Mouse (Mus musculus) midbrain, embryonic 10.5 days (tissue): ENCODE measurements around the gene Gli3. TPM values are rescaled to one million over a fixed set of nuclear protein-coding genes. Genes with fewer than 3 reads are reported as not detected.

ENCODE experiments used
- DNase-seq: peaks from one replicate; pipeline ENCODE4 v3.0.0-alpha.2; 2017; ENCODE audit warnings: low spot score
- H3K27ac ChIP-seq: fragments of 300-500 bp; sonication (generic); replicated peaks from 2 replicates; pipeline ENCODE4 v1.5.1; 2016; ENCODE audit warnings: mild to moderate bottlenecking
- H3K27me3 ChIP-seq: fragments of 300-500 bp; sonication (generic); 2 replicates; pipeline ENCODE4 v1.6.1; 2016; ENCODE audit warnings: low read depth, mild to moderate bottlenecking; ENCODE audit not compliant: poor library complexity, severe bottlenecking
- H3K36me3 ChIP-seq: fragments of 300-500 bp; sonication (generic); 2 replicates; pipeline ENCODE4 v1.6.1; 2016; ENCODE audit warnings: mild to moderate bottlenecking, moderate library complexity
- H3K4me1 ChIP-seq: fragments of 300-500 bp; sonication (generic); 2 replicates; pipeline ENCODE4 v1.6.1; 2016
- H3K4me3 ChIP-seq: fragments of 300-500 bp; sonication (generic); 2 replicates; pipeline ENCODE4 v1.5.1; 2016; ENCODE audit warnings: mild to moderate bottlenecking, moderate library complexity
- H3K9me3 ChIP-seq: fragments of 300-500 bp; sonication (generic); replicated peaks from 2 replicates; pipeline ENCODE4 v1.6.1; 2016; ENCODE audit warnings: mild to moderate bottlenecking
- WGBS: fragments of 180-500 bp; shearing (Covaris S2); methylation state at CpG from one replicate; pipeline ENCODE4 v1.1.7; 2016; 5-methylcytosine and 5-hydroxymethylcytosine counted together
- polyA plus RNA-seq: library from polyadenylated mRNA; unstranded; fragments of >200 nt; fragmentation: Nextera tagmentation; extraction: Ambion mirVana; gene quantifications from 2 replicates; pipeline ENCODE4 v1.2.1, GENCODE M21; 2016

Gene Gli3
- polyA plus RNA-seq, 1 experiment from 2014 or later: 33.5 TPM

DNA sequence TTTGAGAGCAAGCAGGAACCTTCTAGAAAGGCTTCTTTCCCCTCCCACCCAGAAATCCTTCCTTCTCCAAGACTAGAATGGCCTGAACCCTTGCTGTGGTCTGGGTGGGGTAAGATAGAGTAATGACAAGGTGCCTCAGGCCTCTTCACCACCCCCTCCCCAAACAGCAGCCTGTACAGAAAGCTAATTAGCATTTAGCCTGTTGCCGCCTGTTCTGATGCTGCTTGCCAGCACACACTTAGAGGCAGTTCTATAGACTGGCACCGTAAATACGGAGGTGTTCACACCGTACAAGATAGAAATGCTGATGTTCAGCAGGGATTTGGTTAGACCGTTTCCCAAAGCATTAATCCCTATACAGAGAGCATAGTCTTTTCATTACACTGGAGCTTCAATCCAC, 50.1 kb downstream of the Gli3 start:
- Histone ChIP-seq H3K9me3 (no peaks in the 10 kb centered on the region), H3K27ac (no peak overlapping the region), H3K27me3 (no peaks in the 10 kb centered on the region), H3K36me3 (no peaks in the 10 kb centered on the region), H3K4me3 (no peak overlapping the region), H3K4me1 (peaks cover 36% of the 10 kb centered on the region; the same call in 1 of the 2 replicates)
- no peak for DNase-seq
- WGBS: 81% methylated on average over 5 of the region's 5 CpGs

DNA sequence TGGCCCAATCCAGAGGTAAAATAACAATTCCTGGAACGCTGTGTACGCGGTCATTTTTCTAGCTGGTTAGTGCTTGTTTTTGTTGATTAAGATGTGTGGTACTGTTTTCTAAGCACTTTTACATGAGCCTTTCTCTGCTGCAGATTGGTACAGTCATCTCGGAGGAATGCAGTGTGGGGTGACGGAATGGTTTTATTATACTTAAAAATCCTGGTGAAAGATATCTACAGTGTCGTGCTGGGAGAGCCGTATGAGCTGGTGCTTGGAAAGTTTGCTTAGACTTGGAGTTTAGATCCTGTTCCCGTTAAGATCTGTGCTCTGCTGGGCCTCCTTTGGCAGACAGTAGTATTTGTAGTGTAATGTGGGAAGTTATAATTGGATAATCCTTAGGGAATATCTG, 51.0 kb downstream of the Gli3 start:
- 92% methylated on average over 8 of the region's 8 CpGs for WGBS
- Histone ChIP-seq H3K4me3 (no peak overlapping the region), H3K9me3 (no peaks in the 10 kb centered on the region), H3K27ac (no peak overlapping the region), H3K36me3 (no peaks in the 10 kb centered on the region), H3K27me3 (no peaks in the 10 kb centered on the region), H3K4me1 (peaks cover 36% of the 10 kb centered on the region; the same call in 1 of the 2 replicates)
- no peak for DNase-seq

DNA sequence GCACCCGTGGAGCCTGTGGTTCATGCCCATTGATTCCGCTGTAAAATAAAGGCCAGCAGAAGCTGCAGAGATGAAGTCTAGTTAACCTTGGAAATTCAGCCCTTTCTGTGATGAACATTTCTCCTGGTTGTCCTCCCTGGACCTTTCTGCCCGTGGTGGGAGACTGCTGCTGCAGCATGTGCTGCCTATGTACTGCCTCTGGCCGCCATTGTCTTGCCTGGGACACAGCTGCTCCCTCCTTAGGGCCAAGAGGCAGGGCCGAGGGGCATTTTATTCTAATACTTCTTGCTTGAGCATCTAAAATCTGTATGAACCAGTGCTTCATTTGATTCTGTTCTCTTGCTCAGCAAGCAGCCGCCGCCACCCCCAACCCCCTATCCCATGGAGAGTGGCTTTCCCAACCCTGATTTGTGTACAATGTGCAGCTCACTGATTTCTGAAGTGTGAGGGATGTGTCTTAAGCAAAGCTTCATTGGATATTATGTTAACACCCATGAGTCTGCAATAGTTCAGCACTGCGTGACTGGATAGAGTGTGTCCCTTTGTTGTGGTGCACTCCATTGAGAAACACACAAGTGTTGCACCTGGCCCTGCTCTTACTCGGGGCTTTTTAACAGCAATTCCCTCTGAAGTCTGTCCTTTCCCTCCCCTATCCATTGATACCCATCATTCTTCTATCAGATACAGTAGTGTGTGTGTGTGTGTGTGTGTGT, 54.2 kb downstream of the Gli3 start:
- Histone ChIP-seq H3K4me3 (no peak overlapping the region), H3K27ac (peak overlapping the region; percentile 19; the same call in 1 of the 2 replicates), H3K27me3 (no peaks in the 10 kb centered on the region), H3K36me3 (0 out of 2 replicates have a peak, but pooled peaks cover 3% of the 10 kb centered on the region), H3K4me1 (peaks cover 29% of the 10 kb centered on the region; the same call in 1 of the 2 replicates), H3K9me3 (no peaks in the 10 kb centered on the region)
- DNase-seq: no peak
- WGBS: 88% methylated on average over 9 of the region's 9 CpGs

DNA sequence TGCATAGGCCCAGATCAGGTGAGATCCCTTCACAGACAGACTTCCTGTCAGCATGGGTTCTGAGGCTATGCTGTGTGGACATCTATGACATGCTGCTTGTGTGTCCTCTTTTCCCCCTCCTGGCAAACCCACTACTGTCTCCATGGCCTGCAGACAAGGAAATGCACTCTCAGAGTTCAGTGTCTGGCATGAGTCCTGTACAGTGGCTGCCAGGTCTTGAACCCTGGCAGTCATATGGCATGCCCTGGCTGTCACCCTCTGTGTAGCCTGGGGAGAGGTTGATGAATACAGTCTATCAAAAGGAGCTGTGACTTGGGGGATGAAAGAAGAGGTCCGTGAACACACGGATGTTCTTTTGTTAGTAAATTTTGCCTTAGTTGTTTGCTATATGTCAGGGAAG, 57.3 kb downstream of the Gli3 start:
- 90% methylated on average over 2 of the region's 2 CpGs for WGBS
- H3K4me1 ChIP-seq: peaks cover 13% of the 10 kb centered on the region; the same call in 1 of the 2 replicates
- no peak overlapping the region for H3K4me3 ChIP-seq
- DNase-seq: no peak
- H3K36me3 ChIP-seq: 0 out of 2 replicates have a peak, but pooled peaks cover 3% of the 10 kb centered on the region
- no peaks in the 10 kb centered on the region for H3K9me3 ChIP-seq
- no peak overlapping the region for H3K27ac ChIP-seq
- H3K27me3 ChIP-seq: no peaks in the 10 kb centered on the region

DNA sequence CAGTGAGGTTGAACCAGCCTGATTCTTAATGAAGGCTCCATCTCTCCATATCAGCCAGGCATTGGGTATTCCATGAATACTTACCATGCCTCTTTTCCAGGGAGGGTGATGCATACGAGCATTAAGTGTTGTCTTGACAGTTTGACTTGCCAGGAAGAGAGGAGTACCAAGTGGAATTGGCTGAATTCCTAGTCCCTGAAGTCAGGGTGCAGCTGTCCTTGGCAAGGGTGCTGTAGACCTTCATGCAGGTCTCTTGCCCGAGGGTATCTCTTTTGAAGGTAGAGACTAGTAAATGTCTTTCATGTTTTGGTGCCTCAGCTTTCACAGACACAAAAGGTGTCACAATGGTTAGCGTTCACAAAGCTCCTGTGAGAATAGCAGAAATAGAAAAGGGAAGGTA, 59.1 kb downstream of the Gli3 start:
- Histone ChIP-seq H3K27me3 (no peaks in the 10 kb centered on the region), H3K4me3 (no peak overlapping the region), H3K4me1 (peaks cover 5% of the 10 kb centered on the region; the same call in 1 of the 2 replicates), H3K9me3 (no peaks in the 10 kb centered on the region), H3K27ac (no peak overlapping the region), H3K36me3 (0 out of 2 replicates have a peak, but pooled peaks cover 3% of the 10 kb centered on the region)
- DNase-seq: no peak
- 88% methylated on average over 3 of the region's 3 CpGs for WGBS

DNA sequence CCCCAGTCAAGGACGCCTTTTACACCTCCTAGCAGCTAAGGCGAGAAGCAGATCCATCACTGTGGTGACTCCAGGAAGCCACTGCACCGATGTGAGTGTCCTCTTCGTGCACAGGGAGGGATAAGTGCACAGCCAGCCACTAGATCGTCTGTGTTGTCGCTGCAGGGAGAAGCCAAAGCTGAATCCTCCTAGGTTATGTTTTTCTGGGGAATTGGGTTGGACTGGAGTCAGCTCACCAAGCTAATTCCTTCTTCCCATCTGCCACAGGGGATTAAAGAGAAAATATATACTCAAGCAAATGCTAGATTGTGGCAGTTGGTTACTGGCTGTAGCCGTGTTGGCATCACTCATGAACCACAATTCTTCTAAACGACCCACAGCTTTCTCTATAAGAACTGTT, 61.2 kb downstream of the Gli3 start:
- Histone ChIP-seq H3K36me3 (0 out of 2 replicates have a peak, but pooled peaks cover 3% of the 10 kb centered on the region), H3K27me3 (no peaks in the 10 kb centered on the region), H3K27ac (no peak overlapping the region), H3K4me1 (peaks cover 2% of the 10 kb centered on the region; the same call in 1 of the 2 replicates), H3K4me3 (no peak overlapping the region), H3K9me3 (no peaks in the 10 kb centered on the region)
- DNase-seq: no peak
- WGBS: 91% methylated on average over 8 of the region's 8 CpGs

DNA sequence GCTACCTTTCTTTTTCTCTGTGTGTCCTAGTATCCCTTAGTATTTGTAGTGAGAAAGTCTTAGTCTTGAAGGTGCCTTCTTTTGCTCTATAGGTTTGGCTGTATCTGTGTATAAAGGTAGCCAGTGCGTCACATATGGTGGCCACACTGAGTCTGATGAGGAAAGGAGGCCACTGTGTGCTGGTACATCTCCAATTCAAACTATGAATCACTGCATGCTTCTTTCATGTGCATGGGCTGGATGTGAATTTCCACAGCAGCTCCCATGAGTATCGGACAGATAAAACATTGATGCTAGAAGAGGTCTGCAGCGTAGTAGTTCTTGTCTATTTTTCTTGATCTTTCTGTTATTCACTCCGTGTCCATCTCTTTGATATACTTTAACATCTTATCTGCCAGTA, 63.7 kb downstream of the Gli3 start:
- Histone ChIP-seq H3K27me3 (no peaks in the 10 kb centered on the region), H3K36me3 (no peaks in the 10 kb centered on the region), H3K27ac (no peak overlapping the region), H3K4me1 (peaks cover 2% of the 10 kb centered on the region; the same call in 1 of the 2 replicates), H3K9me3 (no peaks in the 10 kb centered on the region), H3K4me3 (no peak overlapping the region)
- 95% methylated on average over 4 of the region's 4 CpGs for WGBS
- DNase-seq: no peak

DNA sequence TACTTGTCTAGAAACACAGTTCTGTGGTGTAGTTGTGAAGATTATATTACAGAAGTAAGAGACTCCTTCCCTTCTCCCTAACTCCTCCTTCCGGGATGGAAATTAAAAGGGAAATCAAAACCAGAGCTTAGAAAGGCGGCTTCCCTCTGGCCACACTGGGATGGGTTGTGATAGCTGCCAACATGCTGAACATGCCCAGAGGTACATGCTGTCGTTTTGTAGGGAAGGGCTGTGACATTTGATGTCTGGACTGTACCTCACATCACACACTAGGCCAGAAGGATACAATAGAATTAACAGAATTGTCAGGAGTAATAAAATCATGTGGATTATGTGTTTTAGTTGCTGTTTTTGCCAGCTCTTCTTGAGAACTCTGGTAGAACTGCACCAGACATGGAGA, 68.5 kb downstream of the Gli3 start:
- Histone ChIP-seq H3K4me3 (no peak overlapping the region), H3K36me3 (no peaks in the 10 kb centered on the region), H3K27ac (no peak overlapping the region), H3K27me3 (no peaks in the 10 kb centered on the region), H3K4me1 (peaks cover 9% of the 10 kb centered on the region), H3K9me3 (no peaks in the 10 kb centered on the region)
- 90% methylated on average over 3 of the region's 3 CpGs for WGBS
- DNase-seq: no peak

DNA sequence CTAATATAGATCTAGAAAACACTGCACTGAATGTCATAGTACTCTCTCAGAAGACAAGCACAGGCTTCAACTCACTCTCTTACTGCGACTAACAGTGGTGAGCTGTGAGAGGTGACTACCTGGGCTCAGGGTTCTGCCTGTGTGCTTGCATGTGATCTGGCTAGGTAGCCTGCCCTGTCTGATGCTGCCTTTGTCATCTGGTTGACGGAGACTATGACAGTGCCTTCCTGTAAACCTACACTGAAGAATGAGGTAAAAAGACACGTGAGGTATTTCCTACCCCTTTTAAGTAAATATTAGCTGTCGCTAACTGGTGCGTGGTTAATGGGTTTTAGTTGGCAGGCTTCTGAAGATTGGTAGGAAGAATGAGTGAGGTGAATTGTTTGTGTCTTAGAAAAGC, 74.2 kb downstream of the Gli3 start:
- H3K4me3 ChIP-seq: no peak overlapping the region
- H3K9me3 ChIP-seq: no peaks in the 10 kb centered on the region
- 60% methylated on average over 5 of the region's 5 CpGs for WGBS
- no peak overlapping the region for H3K27ac ChIP-seq
- no peaks in the 10 kb centered on the region for H3K36me3 ChIP-seq
- no peak for DNase-seq
- H3K27me3 ChIP-seq: peaks cover 38% of the 10 kb centered on the region
- peaks cover 57% of the 10 kb centered on the region for H3K4me1 ChIP-seq

DNA sequence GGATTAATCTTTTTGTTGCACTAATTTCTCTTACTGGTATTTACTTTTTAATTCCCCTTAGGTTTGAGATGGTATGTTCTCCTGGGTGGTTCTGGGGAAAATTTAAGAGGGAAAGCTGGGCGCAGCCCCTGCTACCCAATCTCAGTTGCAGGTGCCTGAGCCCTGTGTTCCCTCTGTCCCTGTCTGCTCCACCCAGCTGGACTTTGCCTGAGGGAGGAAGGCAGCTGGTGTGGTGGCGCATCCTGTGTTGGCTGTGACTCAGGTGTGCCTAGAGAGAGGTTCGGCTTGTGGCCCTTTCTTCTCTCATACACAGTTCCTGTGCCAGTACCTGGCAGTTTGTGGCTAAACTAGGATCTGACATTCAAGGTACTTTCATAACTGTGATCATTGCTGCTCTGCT, 74.6 kb downstream of the Gli3 start:
- no peak for DNase-seq
- no peaks in the 10 kb centered on the region for H3K9me3 ChIP-seq
- H3K27me3 ChIP-seq: peaks cover 42% of the 10 kb centered on the region
- WGBS: 81% methylated on average over 3 of the region's 3 CpGs
- peaks cover 62% of the 10 kb centered on the region for H3K4me1 ChIP-seq
- no peak overlapping the region for H3K27ac ChIP-seq
- H3K36me3 ChIP-seq: no peaks in the 10 kb centered on the region
- no peak overlapping the region for H3K4me3 ChIP-seq

DNA sequence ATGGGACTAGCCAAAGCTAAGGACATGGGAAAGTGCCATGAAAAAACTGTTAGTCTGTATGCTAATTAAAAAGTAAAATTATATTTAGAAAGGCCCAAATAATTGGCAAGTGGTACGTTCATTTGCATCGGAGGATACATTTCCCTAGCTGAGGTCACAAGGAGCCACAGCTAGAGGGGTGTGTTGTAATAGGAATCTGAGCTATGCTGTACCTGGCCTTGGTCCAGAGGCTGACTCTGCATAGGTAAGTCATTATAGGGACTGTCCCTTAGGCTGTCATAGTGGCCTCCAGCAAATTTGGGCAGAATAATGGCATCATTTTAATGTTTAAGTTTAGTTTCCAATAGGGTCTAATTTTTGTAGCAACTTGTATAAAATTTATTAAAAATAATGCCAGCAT, 75.4 kb downstream of the Gli3 start:
- Histone ChIP-seq H3K27ac (no peak overlapping the region), H3K4me3 (no peak overlapping the region), H3K9me3 (no peaks in the 10 kb centered on the region), H3K36me3 (no peaks in the 10 kb centered on the region), H3K27me3 (peaks cover 48% of the 10 kb centered on the region), H3K4me1 (peaks cover 68% of the 10 kb centered on the region)
- no peak for DNase-seq
- 91% methylated on average over 2 of the region's 2 CpGs for WGBS

DNA sequence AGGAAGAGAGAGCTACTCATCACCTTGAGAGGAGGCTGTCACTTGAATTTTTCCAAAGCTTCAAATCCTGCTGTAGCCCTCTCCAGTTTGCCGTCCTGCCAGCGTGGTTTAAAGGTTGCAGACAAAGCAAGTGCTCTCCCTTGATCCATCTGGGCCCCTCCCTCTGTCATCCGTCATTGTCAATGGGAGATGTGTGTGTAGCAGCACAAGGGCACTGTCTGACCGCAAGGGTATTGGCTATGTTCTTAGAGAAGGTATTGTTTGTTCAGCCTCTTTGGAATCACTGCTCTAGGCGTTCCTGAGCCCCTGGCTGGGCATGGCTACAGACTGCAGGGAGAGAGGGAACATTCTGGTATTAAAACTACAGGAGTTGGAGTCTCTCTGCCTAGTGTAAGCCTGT, 79.0 kb downstream of the Gli3 start:
- peaks cover 97% of the 10 kb centered on the region for H3K4me1 ChIP-seq
- peak overlapping the region; percentile 12; the same call in 1 of the 2 replicates for H3K4me3 ChIP-seq
- no peaks in the 10 kb centered on the region for H3K9me3 ChIP-seq
- 15% methylated on average over 5 of the region's 5 CpGs for WGBS
- peak; percentile 64 for DNase-seq
- H3K27me3 ChIP-seq: peaks cover 59% of the 10 kb centered on the region
- H3K27ac ChIP-seq: peak overlapping the region; percentile 74
- no peaks in the 10 kb centered on the region for H3K36me3 ChIP-seq

DNA sequence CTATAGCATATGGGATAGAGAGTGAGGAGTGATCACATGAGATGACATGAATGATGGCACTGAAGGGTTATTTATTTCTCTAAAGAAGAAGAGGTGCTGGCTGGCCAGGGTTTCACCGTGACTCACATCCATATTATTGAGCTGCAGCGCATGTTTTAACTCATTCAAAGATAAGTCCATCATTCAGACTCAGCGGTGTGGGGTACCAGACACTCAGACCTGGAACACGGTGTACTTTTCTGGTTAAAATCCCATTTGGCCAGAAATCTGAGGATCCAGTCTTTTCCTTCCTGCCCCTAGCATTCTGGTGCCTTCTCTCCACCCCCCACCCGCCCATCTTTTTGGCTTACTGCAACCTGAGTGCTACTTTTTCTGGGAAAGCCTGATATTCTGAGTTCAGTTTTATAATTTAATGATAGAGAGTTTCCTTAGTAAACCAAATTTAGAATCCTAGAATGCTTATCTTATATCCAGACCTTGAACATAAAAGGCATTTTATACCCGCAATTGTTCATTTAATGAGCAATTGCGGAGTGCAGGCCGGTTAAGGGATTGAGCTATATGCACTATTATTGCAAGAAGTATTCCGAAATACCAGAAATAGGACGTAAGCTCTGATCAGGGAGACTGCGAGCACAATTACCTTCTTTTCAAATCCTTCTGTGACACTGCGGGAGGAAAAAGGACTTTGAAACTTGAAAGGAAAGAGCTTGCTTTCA, 80.3 kb downstream of the Gli3 start:
- DNase-seq: peak; percentile 12
- Histone ChIP-seq H3K4me1 (peaks cover 97% of the 10 kb centered on the region), H3K9me3 (no peaks in the 10 kb centered on the region), H3K4me3 (peak overlapping the region; percentile 32), H3K27ac (peak overlapping the region; percentile 74), H3K27me3 (peaks cover 63% of the 10 kb centered on the region), H3K36me3 (peaks cover 5% of the 10 kb centered on the region)
- 32% methylated on average over 12 of the region's 12 CpGs for WGBS
